Mouse (Mus musculus) heart, adult 2 months (tissue): ENCODE results near the gene Sort1. TPM values are rescaled to one million over a fixed set of nuclear protein-coding genes. Genes with fewer than 3 reads are reported as not detected.

Experiments
- DNase-seq, 2 experiments: peaks; one replicate each; pipeline ENCODE4 v3.0.0; 2021
- H3K27ac ChIP-seq: fragments of 200-600 bp; 2 replicates; pipeline ENCODE4 v1.8.1; 2022
- H3K27me3 ChIP-seq: fragments of 200-500 bp; 2 replicates; pipeline ENCODE4 v1.6.1; 2012; ENCODE audit warnings: mild to moderate bottlenecking, low read length, inconsistent platforms, mixed read lengths; ENCODE audit not compliant: control insufficient read depth, insufficient read depth
- H3K36me3 ChIP-seq: fragments of 200-500 bp; 2 replicates; pipeline ENCODE4 v1.6.1; 2012; ENCODE audit warnings: low read length, inconsistent platforms; ENCODE audit not compliant: control insufficient read depth, insufficient read depth
- H3K4me1 ChIP-seq: fragments of 200-500 bp; 2 replicates; pipeline ENCODE4 v1.6.1; 2011; ENCODE audit warnings: low read length; ENCODE audit not compliant: control insufficient read depth, insufficient read depth
- H3K4me3 ChIP-seq: fragments of 200-600 bp; 2 replicates; pipeline ENCODE4 v1.8.1; 2022
- H3K79me2 ChIP-seq: fragments of 200-500 bp; replicated peaks from 2 replicates; pipeline ENCODE4 v1.6.1; 2012; ENCODE audit warnings: mild to moderate bottlenecking, inconsistent platforms, low read length, moderate library complexity, mixed read lengths; ENCODE audit not compliant: control insufficient read depth, insufficient read depth
- H3K9ac ChIP-seq: fragments of 200-500 bp; 2 replicates; pipeline ENCODE4 v1.6.1; 2012; ENCODE audit warnings: low read depth, mild to moderate bottlenecking, control low read depth, inconsistent platforms, low read length, mixed read lengths
- CTCF ChIP-seq: fragments of 200-600 bp; IDR thresholded peaks from 2 replicates; pipeline ENCODE4 v1.8.1; 2022; ENCODE audit warnings: antibody characterized with exemption, mild to moderate bottlenecking, moderate library complexity
- EP300 ChIP-seq: fragments of 200-500 bp; IDR thresholded peaks from 2 replicates; pipeline ENCODE4 v1.6.1; 2011; ENCODE audit warnings: low read depth, low read length, control low read depth; ENCODE audit not compliant: insufficient read depth
- POLR2A ChIP-seq: fragments of 200-500 bp; IDR thresholded peaks from 2 replicates; pipeline ENCODE4 v1.6.1; 2011; ENCODE audit warnings: mild to moderate bottlenecking, low read depth, low read length, control low read depth; ENCODE audit not compliant: insufficient read depth
- WGBS: fragments of 180-500 bp; shearing (Covaris S2); methylation state at CpG from one replicate; pipeline ENCODE4 v1.1.7; 2018; 5-methylcytosine and 5-hydroxymethylcytosine counted together
- intact Hi-C: fragments of 180-260 bp; cut with DNase I; formaldehyde crosslinking; loops from one replicate; pipeline ENCODE4 v1.15.1; 2025
- polyA plus RNA-seq: library from polyadenylated mRNA; depleted of rRNA; stranded (reverse); fragments of >200 nt; gene quantifications from 2 replicates; pipeline ENCODE4 v1.2.3, GENCODE M21; 2012
- total RNA-seq, 2 experiments: library from RNA; stranded (reverse); gene quantifications; 2 replicates each; pipeline ENCODE4 v1.2.3; 2021

The Sort1 gene
- total and polyA plus RNA-seq, 3 experiments = 17.4 to 33.7 (median 19.2) TPM

- intact Hi-C loops = no loop called here
- no peaks in the 10 kb centered on the region; the same call in 1 of the 2 replicates for H3K4me1 ChIP-seq
- H3K4me3 ChIP-seq = no peak overlapping the region
- H3K9ac ChIP-seq = no peak overlapping the region
- DNase-seq = no peak
- H3K36me3 ChIP-seq = peaks cover 3% of the 10 kb centered on the region; the same call in 1 of the 2 replicates
- H3K27me3 ChIP-seq = no peaks in the 10 kb centered on the region
- no peak overlapping the region for H3K27ac ChIP-seq
- no peak for TF ChIP-seq POLR2A
- no peak for TF ChIP-seq EP300
- no peak for TF ChIP-seq CTCF
- no peaks in the 10 kb centered on the region for H3K79me2 ChIP-seq
Measured at GRCm38 (mm10) chr3:108312414-108312813, 28.5 kb downstream of the Sort1 start.

- H3K79me2 ChIP-seq = no peaks in the 10 kb centered on the region
- intact Hi-C loops = no loop called here
- H3K4me1 ChIP-seq = no peaks in the 10 kb centered on the region; the same call in 1 of the 2 replicates
- H3K36me3 ChIP-seq = peaks cover 3% of the 10 kb centered on the region; the same call in 1 of the 2 replicates
- TF ChIP-seq POLR2A (no peak), EP300 (no peak), CTCF (no peak)
- WGBS = 70% methylated on average over 4 of the region's 4 CpGs
- DNase-seq = no peak
- no peak overlapping the region for H3K27ac ChIP-seq
- no peak overlapping the region for H3K9ac ChIP-seq
- no peak overlapping the region for H3K4me3 ChIP-seq
- H3K27me3 ChIP-seq = no peaks in the 10 kb centered on the region
Measured at GRCm38 (mm10) chr3:108313138-108313537, 29.3 kb downstream of the Sort1 start.

DNA sequence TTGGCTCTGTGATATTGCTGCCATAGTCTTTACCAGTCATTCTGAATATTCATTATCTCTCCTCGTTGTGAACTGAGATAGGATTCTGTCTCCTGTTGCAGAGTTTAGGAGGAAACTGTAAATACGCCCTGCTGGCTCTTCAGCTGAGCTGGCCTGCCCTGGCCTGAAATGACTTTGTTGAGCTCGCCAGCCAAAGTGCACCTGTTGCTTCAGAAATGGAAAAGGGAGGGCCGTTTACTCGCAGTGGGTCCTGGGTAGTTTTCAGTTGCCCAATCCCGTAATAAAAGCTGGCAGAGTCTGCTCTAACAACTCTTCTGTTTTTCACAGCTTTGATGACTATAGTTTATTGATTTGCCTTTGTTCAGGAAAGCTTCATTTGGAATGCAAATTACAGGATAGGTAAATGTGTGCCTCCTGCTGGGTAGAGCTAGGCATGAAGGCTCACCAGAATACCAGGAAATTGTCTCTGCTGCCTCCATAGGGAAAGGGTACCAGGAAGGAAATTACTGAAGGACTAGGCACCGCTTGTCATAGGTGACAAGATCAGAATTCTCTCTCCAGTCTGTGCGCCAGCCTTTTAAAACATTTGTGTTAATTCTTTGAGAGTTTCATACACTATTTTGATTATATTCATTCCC, 30.3 kb downstream of the Sort1 start:
- H3K4me1 ChIP-seq = no peaks in the 10 kb centered on the region; the same call in 1 of the 2 replicates
- WGBS = 61% methylated on average over 8 of the region's 8 CpGs
- H3K79me2 ChIP-seq = no peaks in the 10 kb centered on the region
- H3K4me3 ChIP-seq = no peak overlapping the region
- no peak for DNase-seq
- no peak for TF ChIP-seq POLR2A
- peak; percentile 19; the same call in 1 of the 2 replicates for TF ChIP-seq CTCF
- intact Hi-C loops = no loop called here
- H3K27ac ChIP-seq = no peak overlapping the region
- no peaks in the 10 kb centered on the region for H3K27me3 ChIP-seq
- peaks cover 3% of the 10 kb centered on the region; the same call in 1 of the 2 replicates for H3K36me3 ChIP-seq
- no peak overlapping the region for H3K9ac ChIP-seq

GRCm38 (mm10) chr3:108318517-108318916, 34.6 kb downstream of the Sort1 start:
- Histone ChIP-seq H3K79me2 (no peaks in the 10 kb centered on the region), H3K27ac (no peak overlapping the region), H3K4me1 (no peaks in the 10 kb centered on the region), H3K9ac (no peak overlapping the region), H3K4me3 (no peak overlapping the region), H3K36me3 (no peaks in the 10 kb centered on the region; the same call in 1 of the 2 replicates), H3K27me3 (no peaks in the 10 kb centered on the region)
- DNase-seq = no peak
- no peak for TF ChIP-seq CTCF
- no peak for TF ChIP-seq EP300
- no peak for TF ChIP-seq POLR2A
- WGBS = 69% methylated on average over 2 of the region's 2 CpGs
- intact Hi-C loops = no loop called here

- Histone ChIP-seq H3K36me3 (no peaks in the 10 kb centered on the region; the same call in 1 of the 2 replicates), H3K27me3 (no peaks in the 10 kb centered on the region), H3K4me3 (no peak overlapping the region), H3K4me1 (no peaks in the 10 kb centered on the region), H3K27ac (no peak overlapping the region), H3K79me2 (no peaks in the 10 kb centered on the region), H3K9ac (no peak overlapping the region)
- intact Hi-C loops = no loop called here
- TF ChIP-seq CTCF (no peak), POLR2A (no peak), EP300 (no peak)
- DNase-seq = no peak
- 63% methylated on average over 4 of the region's 4 CpGs for WGBS
Measured at GRCm38 (mm10) chr3:108321671-108322070, 37.8 kb downstream of the Sort1 start.

DNA sequence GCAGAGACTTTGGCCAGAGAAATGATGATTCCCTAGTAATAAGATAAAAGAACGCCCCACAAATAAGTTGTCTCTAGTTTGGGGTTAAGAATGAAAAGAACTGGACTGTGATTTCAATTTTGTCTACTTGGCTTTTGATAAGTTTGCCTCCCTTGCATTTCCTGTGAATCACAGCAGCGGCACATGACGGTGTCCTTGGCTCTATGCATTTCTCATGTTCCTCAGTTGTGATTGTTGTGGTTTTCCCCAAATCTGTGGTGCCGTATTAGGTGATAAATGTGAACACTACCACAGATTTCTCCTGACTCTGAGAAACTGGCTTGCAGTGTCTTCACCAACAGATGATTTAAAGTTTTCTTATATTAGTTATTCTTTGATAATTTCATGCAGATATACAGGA, 38.3 kb downstream of the Sort1 start:
- DNase-seq = no peak
- Histone ChIP-seq H3K27ac (no peak overlapping the region), H3K27me3 (no peaks in the 10 kb centered on the region), H3K4me3 (no peak overlapping the region), H3K79me2 (no peaks in the 10 kb centered on the region), H3K4me1 (no peaks in the 10 kb centered on the region), H3K9ac (no peak overlapping the region), H3K36me3 (no peaks in the 10 kb centered on the region; the same call in 1 of the 2 replicates)
- WGBS = 48% methylated on average over 4 of the region's 4 CpGs
- intact Hi-C loops = no loop called here
- TF ChIP-seq EP300 = no peak
- no peak for TF ChIP-seq CTCF
- no peak for TF ChIP-seq POLR2A
